Mouse (Mus musculus) gastrocnemius, adult 8-10 months (tissue): ENCODE measurements at regions not wholly inside any gene's neighbourhood (a gene's known extent, or its start where the extent isn't known, plus 50 kb on each side); places are given as distances from the start of the nearest gene placed in this dataset.

ENCODE experiments used
- DNase-seq, 2 experiments: peaks; one replicate each; pipeline ENCODE4 v3.0.0; 2022; ENCODE audit warnings: low spot score in 2 of 2

DNA sequence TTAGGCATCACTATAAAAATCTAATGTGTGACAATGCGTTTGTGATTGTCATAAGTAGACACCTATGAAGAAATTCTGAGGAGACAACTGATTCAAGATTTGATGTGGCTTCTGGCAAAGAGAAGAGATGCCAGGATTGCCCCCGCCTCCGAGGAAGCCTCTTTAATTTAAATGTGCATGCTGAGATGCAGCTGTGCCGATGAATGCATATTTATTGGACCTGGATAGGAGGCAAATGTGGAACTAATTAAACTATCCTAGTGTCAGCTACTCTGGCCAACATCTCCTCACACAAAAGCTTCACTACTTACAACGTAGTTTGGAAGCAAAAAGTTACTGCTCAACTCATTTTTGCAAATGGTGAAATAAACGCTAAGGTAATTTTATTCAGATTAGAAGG lies 173.4 kb upstream of the Dph6 start:
- DNase-seq, result no peak

DNA sequence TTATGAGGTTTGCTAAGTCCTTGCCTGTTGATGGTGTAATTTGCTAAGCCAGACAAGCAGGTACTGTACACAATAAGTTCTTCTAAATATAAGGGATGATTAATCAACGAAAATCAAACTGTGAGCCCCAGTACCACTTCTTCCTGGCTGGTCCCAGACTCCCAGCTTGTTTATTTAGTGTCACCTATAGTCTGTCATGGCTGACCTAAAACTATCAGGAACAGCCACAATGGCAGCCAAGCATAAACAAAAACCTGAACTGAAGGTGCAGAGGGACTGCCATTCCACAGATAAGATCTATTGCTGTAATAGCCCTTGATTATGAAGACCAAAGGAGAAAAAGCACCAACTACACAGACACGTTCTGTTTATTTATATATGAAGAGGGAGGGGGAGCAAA lies 180.9 kb upstream of the Dph6 start:
- no peak for DNase-seq

DNA sequence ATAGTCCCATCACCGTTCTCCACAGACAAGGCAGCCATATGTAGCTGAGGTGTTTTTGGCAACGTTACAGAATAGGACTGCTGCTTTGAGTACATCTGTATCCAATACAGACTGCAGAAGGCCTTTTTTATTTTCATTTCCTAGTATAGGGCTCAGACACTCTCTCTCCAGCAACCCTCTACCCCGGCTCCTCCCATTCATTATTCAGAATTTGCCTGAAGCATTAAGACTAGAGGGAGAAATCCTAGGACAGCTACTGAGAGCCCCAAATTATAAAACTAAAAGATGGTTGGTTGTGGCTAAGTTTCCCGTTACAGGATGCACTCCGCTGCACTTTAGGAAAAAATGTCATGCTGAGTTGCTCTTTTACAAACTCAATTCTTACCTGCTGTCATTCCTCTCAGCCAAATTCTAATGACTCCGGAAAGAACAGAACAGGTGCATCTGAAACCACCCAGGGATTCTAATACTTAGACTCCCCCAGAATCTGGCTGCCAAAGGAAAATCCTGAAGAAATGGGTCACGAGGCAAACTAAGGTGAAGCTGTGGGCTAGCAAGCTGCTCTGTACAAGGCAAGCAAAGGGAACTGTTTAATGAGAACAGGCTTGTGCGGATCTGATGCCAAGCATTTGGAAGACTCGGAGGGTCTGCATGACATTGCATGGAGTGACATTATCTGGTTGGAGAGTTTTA lies 189.1 kb upstream of the Dph6 start:
- DNase-seq, result no peak

DNA sequence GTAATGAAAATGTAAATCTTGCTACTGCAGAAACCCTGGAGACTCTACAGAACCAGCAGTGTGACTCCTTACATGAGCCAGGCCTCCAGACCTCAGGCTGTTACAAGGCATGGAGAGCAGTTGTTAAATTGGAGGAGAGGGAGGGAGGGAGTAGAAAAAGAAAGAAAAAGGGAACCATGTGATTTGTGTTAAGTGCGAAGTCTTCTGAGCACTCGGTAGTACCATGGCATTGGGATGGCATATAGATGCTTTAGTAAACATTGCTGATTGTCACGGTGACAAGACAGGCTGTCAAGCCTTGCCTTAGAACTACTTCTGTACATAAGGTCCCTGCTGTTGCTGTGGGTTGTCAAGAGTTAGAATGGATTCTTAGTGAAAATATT lies 189.6 kb upstream of the Dph6 start:
- DNase-seq, result no peak

DNA sequence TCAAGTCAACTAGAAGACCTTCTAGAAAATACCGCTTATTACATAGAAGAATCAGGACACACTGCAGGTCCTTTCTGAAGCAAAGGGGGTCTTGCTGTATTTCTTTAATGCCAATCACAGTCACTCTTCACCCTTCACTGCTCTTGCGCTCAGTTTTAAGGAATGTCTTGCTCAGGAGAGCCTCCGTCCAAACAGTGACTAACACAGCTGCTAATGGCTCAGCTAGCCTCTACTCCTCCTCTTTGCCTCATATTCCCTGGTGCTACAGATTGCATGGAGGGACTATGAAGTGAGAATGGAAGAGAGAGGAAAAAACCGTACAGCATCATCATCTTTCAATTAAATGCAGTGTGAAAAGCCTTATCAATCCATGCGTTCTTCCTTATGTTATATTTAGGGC lies 193.7 kb upstream of the Dph6 start:
- DNase-seq, result no peak

DNA sequence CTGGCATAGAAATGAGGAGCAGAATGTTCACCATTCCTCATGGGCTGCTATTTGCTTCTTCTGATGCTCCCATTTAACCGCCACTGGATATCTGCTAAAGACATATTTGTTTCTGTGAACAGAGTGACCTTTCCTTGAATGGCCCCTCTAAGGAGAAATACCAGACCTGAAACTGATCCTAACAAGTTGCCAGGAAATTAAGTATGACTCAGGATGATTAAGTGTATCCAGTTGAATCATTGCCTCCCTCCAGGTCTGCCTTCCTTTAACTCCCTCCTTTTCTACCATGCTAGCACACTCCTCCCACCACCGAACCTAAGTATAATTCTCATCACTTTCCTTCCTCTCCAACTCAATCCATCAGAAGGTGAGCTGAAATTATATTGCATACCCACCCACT lies 194.2 kb upstream of the Dph6 start:
- DNase-seq, result no peak

DNA sequence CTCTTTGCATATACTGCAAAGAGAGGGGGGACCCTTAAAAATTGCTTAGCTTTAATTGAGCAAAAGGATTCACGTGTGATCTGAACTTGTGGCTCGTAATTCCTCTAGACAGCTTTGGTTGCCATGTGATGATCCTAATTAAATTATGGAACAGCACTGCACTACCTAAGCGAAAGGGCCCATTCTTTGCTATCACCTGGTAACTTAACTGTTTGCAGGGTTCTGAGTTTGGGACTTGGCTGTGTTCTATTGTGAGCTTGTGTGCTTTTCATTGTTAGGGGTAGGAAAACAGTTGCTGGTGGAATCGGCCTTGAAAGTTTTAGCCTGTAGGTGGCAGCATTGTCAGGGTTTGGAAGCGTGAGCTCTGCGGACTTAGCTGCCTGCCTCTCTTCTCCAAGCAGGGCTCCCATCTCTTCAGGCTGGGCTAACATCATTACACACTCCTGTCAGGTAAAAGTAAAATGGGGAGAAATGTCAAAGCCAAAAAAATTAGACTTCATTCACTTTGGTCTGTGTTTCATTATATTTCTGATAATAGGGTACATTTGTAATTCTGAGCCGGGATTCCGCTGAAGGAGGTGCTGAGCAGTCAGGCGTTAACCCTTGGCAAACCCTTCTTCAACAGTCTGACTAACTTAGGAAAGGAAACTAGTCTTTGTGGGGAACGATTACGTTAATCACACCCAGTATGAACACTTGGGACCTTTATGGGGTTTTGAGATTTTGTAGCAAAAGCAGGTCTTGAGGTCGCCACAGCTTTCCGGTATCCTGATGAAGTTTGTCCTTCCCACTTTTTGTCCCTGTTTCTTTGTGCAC lies 199.2 kb upstream of the Dph6 start:
- peak in 1 of 2 experiments; percentile 5 for DNase-seq

DNA sequence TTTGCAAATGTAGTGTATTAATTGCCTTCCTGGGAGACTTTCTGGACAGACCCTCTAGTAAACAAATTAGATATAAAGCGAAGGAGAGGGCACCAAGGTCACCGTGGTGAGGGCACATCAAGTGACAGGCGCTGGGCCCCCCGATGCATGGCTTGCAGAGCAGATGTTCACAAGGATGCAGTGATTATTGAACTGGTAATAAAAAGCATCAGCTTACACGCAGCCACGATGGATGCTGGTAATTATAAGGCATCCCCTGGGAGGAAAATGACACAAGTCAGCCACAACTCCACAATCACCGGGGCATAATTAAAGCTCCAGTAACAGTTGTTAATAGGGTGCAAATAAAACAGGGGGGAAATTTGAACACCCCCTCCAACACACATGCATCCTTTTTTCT lies 217.5 kb upstream of the Dph6 start:
- no peak for DNase-seq

DNA sequence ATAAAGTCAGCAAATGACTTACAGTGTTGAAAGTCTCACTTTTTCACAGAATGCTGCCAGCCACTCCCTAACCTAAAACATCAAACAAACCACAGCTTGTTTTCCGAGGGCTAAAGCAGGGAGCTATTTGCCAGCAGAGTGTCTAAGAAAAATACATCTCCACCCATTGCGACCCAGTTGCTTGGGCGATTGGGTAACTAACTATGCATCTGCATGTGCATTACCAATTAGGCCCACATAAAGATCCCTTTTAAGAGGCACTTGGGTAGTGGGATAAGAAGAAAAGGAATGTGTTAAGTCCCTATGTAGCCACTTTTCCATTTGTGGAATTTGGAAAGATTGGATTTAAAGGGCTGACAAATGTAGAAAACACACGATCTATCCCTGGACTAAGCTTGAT lies 218.3 kb upstream of the Dph6 start:
- DNase-seq, result no peak

DNA sequence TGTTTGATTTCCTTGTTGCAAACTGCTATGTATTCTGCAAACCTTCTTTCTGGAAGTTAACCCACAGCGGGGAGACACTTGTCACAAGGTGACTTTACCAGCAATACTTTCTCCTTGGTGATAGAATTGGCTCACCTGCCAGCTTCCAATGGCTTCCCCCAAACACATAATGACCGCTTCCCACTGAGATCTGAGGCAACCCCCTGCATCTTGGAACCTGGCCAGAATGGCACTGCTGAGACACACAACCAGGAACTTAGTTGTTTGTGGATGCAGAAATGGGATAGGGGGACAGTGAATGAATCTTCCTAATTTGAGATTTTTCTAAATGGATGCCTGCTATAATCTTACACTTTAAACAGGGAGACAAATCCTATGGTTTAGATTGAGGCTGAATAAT lies 224.3 kb upstream of the Dph6 start:
- no peak for DNase-seq

DNA sequence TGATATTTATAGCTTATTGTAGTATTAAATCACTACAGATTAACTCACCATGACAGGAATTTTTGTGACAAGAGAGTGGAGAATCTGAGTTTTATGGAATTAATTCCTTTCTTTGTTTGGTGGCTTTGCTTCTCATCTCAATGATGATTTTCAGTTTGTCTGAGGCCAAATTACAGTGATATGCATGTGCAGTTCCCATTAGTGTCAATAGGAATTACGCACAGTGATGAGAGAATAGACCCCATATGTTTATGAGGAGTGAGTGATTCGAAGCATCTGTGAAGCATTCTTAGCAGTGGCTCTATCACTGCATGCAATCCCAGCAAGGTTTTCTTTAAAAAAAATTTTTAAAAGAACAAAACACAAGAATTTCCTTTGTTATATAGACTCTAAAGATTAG lies 225.0 kb upstream of the Dph6 start:
- no peak for DNase-seq

DNA sequence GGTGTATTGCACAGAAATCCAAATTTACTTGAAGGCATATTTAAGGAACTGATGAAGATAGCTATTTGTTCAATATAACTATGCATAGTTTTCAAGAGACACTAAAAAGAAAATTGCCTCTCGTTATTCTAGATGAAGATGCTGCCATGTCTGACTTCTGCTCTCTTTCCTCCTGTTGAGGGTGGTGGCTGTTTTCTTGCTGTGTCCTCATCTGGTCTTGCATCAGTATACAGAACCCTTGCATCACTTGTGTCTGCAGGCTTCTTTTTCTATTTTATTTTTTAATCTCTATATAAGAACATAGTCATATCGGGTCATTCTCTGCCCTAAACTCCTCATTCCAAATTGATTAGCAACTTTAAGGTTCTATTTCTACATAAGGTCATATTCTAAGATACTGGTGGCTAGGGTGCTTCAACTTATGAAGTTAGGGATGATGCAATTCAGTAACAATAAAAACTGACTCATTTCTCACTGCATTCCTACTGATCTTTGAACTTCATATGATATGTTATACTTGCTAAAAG lies 231.0 kb upstream of the Dph6 start:
- no peak for DNase-seq

DNA sequence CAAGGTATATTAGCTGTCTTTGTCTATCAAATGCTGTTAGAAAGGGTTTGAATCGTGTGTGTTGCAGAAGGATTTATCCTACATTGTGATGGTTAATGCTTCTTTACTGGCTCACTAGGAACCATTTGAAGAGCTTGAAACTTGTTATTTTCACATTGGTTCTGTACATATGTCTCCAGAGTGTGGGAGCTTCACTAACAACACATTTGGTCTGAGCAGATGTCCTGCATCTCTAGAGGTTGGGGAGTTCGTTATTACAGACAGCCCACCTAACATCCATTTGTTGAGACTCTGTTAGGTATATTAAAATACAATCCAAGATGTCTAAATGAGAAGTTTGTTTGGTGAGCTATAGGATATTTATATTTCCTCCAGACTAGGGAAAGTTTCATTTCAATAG lies 244.0 kb upstream of the Dph6 start:
- DNase-seq, result no peak

DNA sequence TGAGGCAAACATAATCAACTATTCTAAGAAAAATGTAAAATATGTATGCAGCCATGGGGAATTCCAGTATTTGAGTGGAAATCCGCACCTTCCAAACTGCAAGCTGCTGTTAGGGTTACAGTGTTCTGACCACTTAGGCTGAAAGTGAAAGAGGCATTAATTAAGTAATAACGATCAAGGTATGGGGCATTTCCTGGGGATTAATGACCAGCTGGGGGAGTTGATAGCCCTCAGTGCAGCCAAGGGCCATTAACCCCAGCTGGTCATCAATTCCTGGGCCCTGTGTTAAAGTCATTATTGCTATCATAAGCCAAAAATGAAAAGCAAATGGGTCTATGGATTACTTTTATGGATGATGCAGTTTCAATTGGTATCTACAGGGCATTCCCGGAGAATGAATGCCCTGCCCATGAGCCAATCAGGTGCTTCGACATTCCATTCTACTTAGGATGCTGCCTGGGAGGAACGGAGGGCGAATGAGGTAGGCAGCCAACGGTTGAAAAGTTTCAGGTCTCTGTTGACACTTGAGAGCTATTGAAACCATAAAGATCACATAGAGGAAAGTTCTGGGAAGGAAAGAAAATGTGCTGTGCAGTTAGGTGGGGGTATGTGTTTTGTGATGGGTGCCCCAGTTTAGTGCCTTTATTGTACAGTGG lies 257.2 kb upstream of the Dph6 start:
- no peak for DNase-seq

DNA sequence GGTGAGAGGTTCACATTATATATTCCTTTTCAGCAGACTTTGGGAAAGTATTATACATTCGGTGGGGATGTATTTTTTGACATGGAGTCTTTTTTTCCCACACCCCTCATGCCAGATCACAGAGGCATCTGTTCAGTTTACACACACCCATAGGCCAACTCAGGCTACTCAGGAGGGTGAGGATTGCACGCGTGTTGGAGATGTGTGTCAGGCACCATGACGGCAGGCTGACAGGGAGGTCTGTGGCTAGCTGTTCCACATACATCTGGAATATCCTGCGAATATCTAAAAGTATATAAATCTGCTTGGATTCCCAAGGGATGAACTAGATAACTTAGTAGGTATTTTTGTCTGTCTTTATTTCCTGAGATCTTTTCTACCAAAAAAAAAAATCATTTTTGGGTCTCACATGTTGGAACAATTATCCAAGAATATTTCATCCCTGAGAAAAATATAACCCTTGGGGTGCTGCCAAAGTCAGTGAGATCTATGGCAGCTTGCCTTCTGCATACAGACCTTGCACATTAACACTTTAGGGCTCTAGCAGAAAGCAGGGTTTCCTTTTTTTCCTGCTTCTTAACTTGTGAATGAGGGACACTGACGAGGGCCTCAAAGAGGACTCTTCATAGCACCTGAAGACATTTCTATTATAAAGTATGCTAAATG lies 260.4 kb upstream of the Dph6 start:
- DNase-seq, result no peak

DNA sequence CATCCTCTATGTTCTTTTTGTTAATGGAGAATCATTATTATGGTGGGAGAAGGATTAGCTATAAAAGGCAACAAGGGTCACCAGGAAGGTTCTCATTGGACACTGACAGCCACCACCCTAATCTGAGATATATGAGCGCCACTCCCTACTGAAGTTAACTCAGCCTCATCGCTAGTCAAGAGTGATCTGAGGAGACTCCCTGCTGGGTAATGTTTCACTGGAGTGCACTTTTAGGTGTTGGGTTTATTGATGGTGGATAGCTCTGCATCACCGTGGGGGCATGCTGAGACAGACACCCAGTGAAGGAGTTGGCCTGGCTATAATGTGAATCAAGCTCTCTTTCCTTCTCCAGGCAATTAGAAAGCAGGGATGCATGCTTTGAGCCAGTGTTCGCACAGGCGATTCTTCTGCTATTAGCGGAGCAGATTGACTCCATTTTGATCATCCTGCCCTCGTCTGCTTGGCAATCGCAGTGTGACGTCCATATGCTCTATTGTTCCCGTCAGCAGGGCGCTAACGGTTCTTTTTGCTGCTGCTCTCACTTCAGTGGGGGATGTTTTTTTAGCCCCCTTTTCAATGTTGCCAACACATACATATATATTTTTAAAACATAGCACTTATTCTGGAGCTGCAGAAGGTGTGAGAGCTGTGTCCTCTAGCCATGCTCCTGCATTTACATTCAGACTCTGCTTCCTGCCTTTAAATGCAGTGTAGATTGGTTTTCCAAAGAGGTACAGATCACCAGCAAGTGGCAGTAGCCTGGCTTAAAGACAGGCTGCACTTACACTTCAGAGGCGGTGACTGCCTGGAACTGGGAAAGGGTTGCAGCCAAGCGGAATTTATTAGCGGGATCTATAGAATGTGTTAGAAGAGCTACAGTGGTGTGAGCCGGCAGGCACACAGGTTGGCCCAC lies 263.9 kb upstream of the Dph6 start:
- no peak for DNase-seq

DNA sequence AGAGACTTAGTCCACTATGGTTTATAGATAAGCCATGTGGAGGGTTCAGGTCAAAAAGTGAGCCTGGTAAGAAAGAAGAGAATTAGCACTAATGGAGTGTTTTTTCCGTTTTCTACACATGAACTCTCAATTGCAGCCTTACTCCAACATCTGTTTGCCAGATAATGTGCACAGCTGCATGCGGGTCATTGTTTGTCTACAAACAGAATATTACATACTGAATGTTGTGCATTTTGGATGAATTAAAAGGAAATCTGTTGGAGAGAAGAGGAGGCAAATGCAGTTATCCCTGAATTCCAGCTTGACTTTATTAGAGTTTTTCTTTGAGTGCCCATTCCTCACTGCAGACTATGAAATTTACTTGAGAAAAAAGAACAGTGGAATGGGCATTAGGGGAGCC lies 269.1 kb upstream of the Dph6 start:
- DNase-seq, result no peak

DNA sequence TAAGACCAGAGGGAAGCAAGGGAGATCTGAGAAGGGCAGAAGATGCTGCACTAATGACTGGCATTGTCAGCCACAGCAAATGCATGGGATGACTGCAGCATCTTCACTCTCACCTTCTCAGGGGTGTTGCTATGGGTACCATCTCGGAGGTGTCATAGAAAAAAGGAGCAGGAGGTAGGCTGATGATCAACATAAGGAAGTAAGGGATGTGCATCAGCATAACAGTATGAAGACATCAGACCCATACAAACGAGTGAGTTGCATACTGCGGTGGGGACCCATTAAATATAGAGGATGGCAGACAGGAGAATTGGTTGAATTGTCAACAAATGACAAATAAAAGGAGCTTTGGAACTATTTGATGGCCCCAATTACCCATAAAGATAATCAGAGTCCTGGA lies 280.7 kb upstream of the Dph6 start:
- no peak for DNase-seq

DNA sequence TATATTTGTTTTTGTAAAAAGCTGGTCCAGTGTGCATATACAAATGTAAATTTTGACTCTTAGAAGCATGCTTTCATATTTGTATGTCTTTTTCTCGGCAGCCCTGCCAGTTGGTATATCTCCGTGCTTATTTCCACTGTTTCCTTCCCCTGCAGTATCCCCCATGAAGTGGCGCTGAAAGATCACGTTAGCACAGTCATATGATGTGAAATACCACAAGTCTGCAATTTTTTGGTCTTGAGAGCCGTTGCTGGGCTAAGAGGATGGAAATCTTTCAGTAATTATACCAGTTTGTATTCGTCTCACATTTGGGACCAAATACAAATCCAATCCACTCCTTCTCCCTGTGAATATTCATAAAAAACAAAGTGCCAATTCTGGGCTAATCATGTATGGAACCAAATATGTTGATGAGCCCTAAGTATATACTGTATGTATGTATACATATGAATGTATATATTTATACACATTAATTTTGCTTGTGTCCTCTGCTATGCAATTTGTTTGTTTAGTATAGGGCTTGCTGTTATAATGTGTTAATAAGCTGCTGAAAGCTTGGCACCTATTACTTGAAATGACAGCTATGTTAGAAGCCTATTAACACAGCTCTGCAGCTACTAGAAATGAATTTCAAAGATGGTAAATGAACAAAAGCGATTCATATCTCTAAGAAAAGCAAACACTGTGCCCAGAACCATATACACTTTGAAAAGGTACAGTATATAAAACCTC lies 283.8 kb upstream of the Dph6 start:
- DNase-seq, result no peak

DNA sequence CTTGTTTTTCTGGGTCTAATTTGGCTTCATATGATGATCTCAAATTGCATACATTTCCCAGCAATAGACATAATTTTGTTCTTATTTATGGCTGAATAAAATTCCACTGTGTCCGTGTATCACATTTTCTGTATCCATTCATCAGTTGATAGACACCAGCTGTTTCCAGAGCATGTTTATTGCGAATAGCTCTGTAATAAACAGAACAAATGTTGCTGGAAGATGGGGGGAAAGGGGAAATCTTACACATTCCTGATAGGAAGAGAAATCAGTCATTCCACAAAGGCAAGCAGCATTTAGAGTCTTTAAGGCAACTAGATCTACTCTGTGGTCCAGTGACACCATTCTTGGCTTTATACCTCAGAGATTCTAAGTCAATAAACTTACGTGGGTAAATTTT lies 311.3 kb upstream of the Dph6 start:
- DNase-seq, result no peak
